ENCODE assay signal across 8 mouse cellular contexts in the genomic region with DNA sequence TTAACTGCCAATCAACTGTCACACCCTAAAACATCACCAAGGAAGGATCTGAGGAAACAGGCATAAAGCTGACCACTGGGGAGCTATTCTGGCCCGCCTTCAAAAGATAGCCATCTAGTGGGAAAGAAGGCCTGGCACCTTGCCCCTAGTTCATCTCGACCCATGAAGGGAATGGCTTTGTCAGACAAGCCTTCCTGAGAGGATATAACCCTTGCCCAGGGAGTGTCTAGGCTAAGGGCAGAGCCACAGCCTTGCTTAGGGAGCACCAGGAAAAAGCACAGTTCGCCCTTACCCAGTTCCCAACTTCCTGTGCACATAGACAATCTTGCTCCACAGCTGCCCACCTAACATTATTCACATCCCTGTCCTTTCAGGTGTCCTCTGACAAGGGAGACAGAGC. TPM values are rescaled to one million over a fixed set of nuclear protein-coding genes. Genes with fewer than 3 reads are reported as not detected.
DNase-seq lines count a peak whose midpoint lies in the region; ATAC-seq lines count a peak whose summit lies in the region.

No protein-coding gene starts in this region.

- peaks cover 42% of the 10 kb centered on the region for H3K36me3 ChIP-seq in heart, embryonic 13.5 days
- H3K36me3 ChIP-seq in intestine, embryonic 15.5 days = peaks cover 11% of the 10 kb centered on the region
- H3K36me3 ChIP-seq in lung, embryonic 15.5 days = peaks cover 28% of the 10 kb centered on the region; the same call in 1 of the 2 replicates

- no peak for DNase-seq in heart, postnatal 4 days
- DNase-seq in cerebellum, postnatal 10 days = peak; percentile 80 to 82
- no peak for DNase-seq in retina, embryonic 14.5 days (ENCODE audit: low spot score)
- no peak for DNase-seq in left cerebral cortex, adult 8-10 months (ENCODE audit: low spot score in 2 of 2)

- peak overlapping the region; percentile 63 for H3K4me3 ChIP-seq in heart, embryonic 13.5 days
- peak overlapping the region; percentile 78 for H3K4me3 ChIP-seq in intestine, embryonic 15.5 days (replicated peaks)
- peak overlapping the region; percentile 57 for H3K4me3 ChIP-seq in lung, embryonic 15.5 days

- H3K4me2 ChIP-seq in heart, embryonic 13.5 days = peak overlapping the region; percentile 87
- peak overlapping the region; percentile 76 for H3K4me2 ChIP-seq in intestine, embryonic 15.5 days (replicated peaks)
- peak overlapping the region; percentile 85 for H3K4me2 ChIP-seq in lung, embryonic 15.5 days

- H3K9me3 ChIP-seq in heart, embryonic 13.5 days = peaks cover 4% of the 10 kb centered on the region; the same call in 1 of the 2 replicates
- H3K9me3 ChIP-seq in intestine, embryonic 15.5 days = no peaks in the 10 kb centered on the region
- no peaks in the 10 kb centered on the region for H3K9me3 ChIP-seq in lung, embryonic 15.5 days

- 48% methylated on average over 3 of the region's 3 CpGs for WGBS in heart, embryonic 13.5 days
- WGBS in intestine, embryonic 15.5 days = 30% methylated on average over 3 of the region's 3 CpGs
- 36% methylated on average over 3 of the region's 3 CpGs for WGBS in lung, embryonic 15.5 days

- peak overlapping the region; percentile 83 for H3K9ac ChIP-seq in heart, embryonic 13.5 days
- peak overlapping the region; percentile 79 for H3K9ac ChIP-seq in intestine, embryonic 15.5 days
- H3K9ac ChIP-seq in lung, embryonic 15.5 days = peak overlapping the region; percentile 64

- no peak for ATAC-seq in heart, embryonic 13.5 days (ENCODE audit: extremely low read depth, insufficient number of reproducible peaks, low FRiP score, low TSS enrichment)
- ATAC-seq in intestine, embryonic 15.5 days = peak; percentile 24; the same call in 1 of the 2 replicates
- no peak for ATAC-seq in lung, embryonic 15.5 days (ENCODE audit: borderline replicate concordance, extremely low read depth, low FRiP score, low TSS enrichment)
- ATAC-seq in activated CD4-positive, CD25-positive, alpha-beta regulatory T cell, adult 4 months = no peak

- H3K27me3 ChIP-seq in heart, embryonic 13.5 days (replicated peaks) = no peaks in the 10 kb centered on the region
- H3K27me3 ChIP-seq in intestine, embryonic 15.5 days (replicated peaks) = no peaks in the 10 kb centered on the region
- H3K27me3 ChIP-seq in lung, embryonic 15.5 days = no peaks in the 10 kb centered on the region

- H3K27ac ChIP-seq in heart, embryonic 13.5 days (replicated peaks) = peak overlapping the region; percentile 81; the same call in 1 of the 2 replicates
- H3K27ac ChIP-seq in intestine, embryonic 15.5 days = peak overlapping the region; percentile 86
- H3K27ac ChIP-seq in lung, embryonic 15.5 days = 0 out of 2 replicates have a peak overlapping the region, but pooled peaks have one; percentile 77

- peaks cover 28% of the 10 kb centered on the region for H3K4me1 ChIP-seq in heart, embryonic 13.5 days
- H3K4me1 ChIP-seq in intestine, embryonic 15.5 days (replicated peaks) = peaks cover 18% of the 10 kb centered on the region
- H3K4me1 ChIP-seq in lung, embryonic 15.5 days = peaks cover 19% of the 10 kb centered on the region

RNA-seq across cellular contexts. Expression of gene Dcaf15, which starts 1.0 kb away (rescaled TPM):
- 7.6 TPM in 2 replicates for polyA plus RNA-seq in heart, embryonic 13.5 days (2015; fragmentation: Nextera tagmentation; extraction: Ambion mirVana)
- total RNA-seq in heart, postnatal 4 days (2021) = 10 to 100 TPM; 19.7 to 20.5 TPM
- 8.4 and 9.9 TPM in 2 replicates for polyA plus RNA-seq in intestine, embryonic 15.5 days (2015; fragmentation: Nextera tagmentation; extraction: Ambion mirVana)
- polyA plus RNA-seq in lung, embryonic 15.5 days (2015; fragmentation: Nextera tagmentation; extraction: Ambion mirVana) = 9.3 and 9.5 TPM in 2 replicates
- polyA plus RNA-seq in activated CD4-positive, CD25-positive, alpha-beta regulatory T cell, adult 4 months (2017; shearing (Covaris generic)) = 10 to 100 TPM; 13.9 to 15.9 TPM
- total RNA-seq in left cerebral cortex, adult 8-10 months (2022) = 10 to 100 TPM; 17.0 to 19.8 (median 18.5) TPM

RNA-seq across cellular contexts. Expression of gene Podnl1, which starts 22.2 kb away (rescaled TPM):
- polyA plus RNA-seq in heart, embryonic 13.5 days (2015; fragmentation: Nextera tagmentation; extraction: Ambion mirVana) = 0.06 and 0.12 TPM in 2 replicates
- not detected for total RNA-seq in heart, postnatal 4 days (2021)
- polyA plus RNA-seq in intestine, embryonic 15.5 days (2015; fragmentation: Nextera tagmentation; extraction: Ambion mirVana) = 0.33 and 0.62 TPM in 2 replicates
- 0.16 and 0.36 TPM in 2 replicates for polyA plus RNA-seq in lung, embryonic 15.5 days (2015; fragmentation: Nextera tagmentation; extraction: Ambion mirVana)
- polyA plus RNA-seq in activated CD4-positive, CD25-positive, alpha-beta regulatory T cell, adult 4 months (2017; shearing (Covaris generic)) = 1 to 10 TPM; 8.2 to 9.0 TPM
- total RNA-seq in left cerebral cortex, adult 8-10 months (2022) = not detected

RNA-seq across cellular contexts. Expression of gene Rfx1, which starts 37.0 kb away (rescaled TPM):
- polyA plus RNA-seq in heart, embryonic 13.5 days (2015; fragmentation: Nextera tagmentation; extraction: Ambion mirVana) = 5.7 and 5.8 TPM in 2 replicates
- 10 to 100 TPM; 12.5 to 13.5 TPM for total RNA-seq in heart, postnatal 4 days (2021)
- 7.3 and 7.9 TPM in 2 replicates for polyA plus RNA-seq in intestine, embryonic 15.5 days (2015; fragmentation: Nextera tagmentation; extraction: Ambion mirVana)
- polyA plus RNA-seq in lung, embryonic 15.5 days (2015; fragmentation: Nextera tagmentation; extraction: Ambion mirVana) = 9.0 and 10.6 TPM in 2 replicates
- 10 to 100 TPM; 11.9 to 12.6 TPM for polyA plus RNA-seq in activated CD4-positive, CD25-positive, alpha-beta regulatory T cell, adult 4 months (2017; shearing (Covaris generic))
- 10 to 100 TPM; 19.5 to 26.3 (median 24.3) TPM for total RNA-seq in left cerebral cortex, adult 8-10 months (2022)

RNA-seq across cellular contexts. Expression of gene Gm10643, which starts 38.7 kb away (rescaled TPM):
- 0.86 and 0.93 TPM in 2 replicates for polyA plus RNA-seq in heart, embryonic 13.5 days (2015; fragmentation: Nextera tagmentation; extraction: Ambion mirVana)
- total RNA-seq in heart, postnatal 4 days (2021) = 1 to 10 TPM; 3.7 to 4.5 TPM
- 0.92 and 1.3 TPM in 2 replicates for polyA plus RNA-seq in intestine, embryonic 15.5 days (2015; fragmentation: Nextera tagmentation; extraction: Ambion mirVana)
- polyA plus RNA-seq in lung, embryonic 15.5 days (2015; fragmentation: Nextera tagmentation; extraction: Ambion mirVana) = 1.3 TPM in 2 replicates
- 1 to 10 TPM in 1 of 2 experiments, under 1 TPM in 1; 0.98 to 1.2 TPM for polyA plus RNA-seq in activated CD4-positive, CD25-positive, alpha-beta regulatory T cell, adult 4 months (2017; shearing (Covaris generic))
- total RNA-seq in left cerebral cortex, adult 8-10 months (2022) = 1 to 10 TPM; 4.1 to 4.6 (median 4.5) TPM

RNA-seq across cellular contexts. Expression of gene Cc2d1a, which starts 44.1 kb away (rescaled TPM):
- 14.5 and 15.3 TPM in 2 replicates for polyA plus RNA-seq in heart, embryonic 13.5 days (2015; fragmentation: Nextera tagmentation; extraction: Ambion mirVana)
- total RNA-seq in heart, postnatal 4 days (2021) = 10 to 100 TPM; 12.6 to 15.6 TPM
- polyA plus RNA-seq in intestine, embryonic 15.5 days (2015; fragmentation: Nextera tagmentation; extraction: Ambion mirVana) = 20.7 and 21.7 TPM in 2 replicates
- 23.1 and 23.4 TPM in 2 replicates for polyA plus RNA-seq in lung, embryonic 15.5 days (2015; fragmentation: Nextera tagmentation; extraction: Ambion mirVana)
- polyA plus RNA-seq in activated CD4-positive, CD25-positive, alpha-beta regulatory T cell, adult 4 months (2017; shearing (Covaris generic)) = 10 to 100 TPM; 14.9 to 16.0 TPM
- 10 to 100 TPM; 44.3 to 52.9 (median 47.4) TPM for total RNA-seq in left cerebral cortex, adult 8-10 months (2022)

Comparison
In these comparisons a context has a peak if more than half of its experiments do, and no peak if none do; other contexts are left out.
1. DNase-seq: peak in cerebellum, postnatal 10 days (2 of 2); none in heart, postnatal 4 days (single experiment), retina, embryonic 14.5 days (single experiment) and left cerebral cortex, adult 8-10 months (0 of 2).
2. Peak in every context shown above with its lines, with median percentiles within 50 percentile points of each other: H3K27ac ChIP-seq, H3K4me2 ChIP-seq, H3K4me3 ChIP-seq and H3K9ac ChIP-seq.